Mouse (Mus musculus): ENCODE results near the gene Zfyve27. TPM values are rescaled to one million over a fixed set of nuclear protein-coding genes. Genes with fewer than 3 reads are reported as not detected.

The Zfyve27 gene
- polyA plus RNA-seq, 2 experiments from 2014 or later: 19.5 to 21.0 TPM

DNA sequence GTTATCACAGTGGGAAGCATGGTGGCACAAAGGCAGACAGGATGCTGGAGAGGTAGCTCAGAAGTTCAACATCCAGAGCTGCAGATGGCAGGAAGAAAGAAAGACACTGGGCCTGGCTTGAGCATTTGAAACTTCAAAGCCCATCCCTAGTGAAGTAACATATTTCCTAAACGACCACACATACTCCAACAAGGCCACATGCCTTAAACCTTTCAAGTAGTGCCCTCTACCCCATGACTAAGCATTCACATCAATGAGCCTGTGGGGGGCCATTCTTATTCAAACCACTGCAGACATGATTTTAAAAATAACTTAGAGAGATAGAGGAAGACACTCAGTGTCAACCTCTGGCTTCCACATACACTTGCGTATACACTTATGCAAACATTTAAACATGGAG lies 21.0 kb upstream of the Zfyve27 start:
- ATAC-seq: no peak

GRCm38 (mm10) chr19:42144067-42144466 lies 19.7 kb upstream of the Zfyve27 start:
- ATAC-seq: no peak

GRCm38 (mm10) chr19:42144541-42145167 lies 19.1 kb upstream of the Zfyve27 start:
- ATAC-seq: no peak

- ATAC-seq: no peak
Observed at GRCm38 (mm10) chr19:42145210-42145609, 18.5 kb upstream of the Zfyve27 start.

DNA sequence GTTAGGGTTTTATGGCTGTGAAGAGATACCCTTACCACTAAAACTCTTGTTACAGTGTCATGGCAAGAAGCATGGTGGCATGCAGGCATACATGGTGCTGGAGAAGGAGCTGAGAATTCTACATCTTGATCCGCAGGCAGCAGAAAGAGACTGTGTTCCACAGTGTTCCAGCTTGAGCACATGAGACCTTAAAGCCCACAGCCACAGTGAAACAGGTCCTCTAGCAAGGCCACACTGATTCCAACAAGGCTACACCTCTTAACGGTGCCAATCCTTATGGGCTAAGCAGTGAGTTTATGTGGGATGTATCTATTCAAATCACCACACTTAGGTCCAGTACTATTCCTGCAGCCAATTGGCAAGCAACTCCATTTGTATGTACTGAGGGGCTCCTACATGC lies 18.0 kb upstream of the Zfyve27 start:
- ATAC-seq: no peak

GRCm38 (mm10) chr19:42146276-42147010 lies 17.3 kb upstream of the Zfyve27 start:
- ATAC-seq: no peak

DNA sequence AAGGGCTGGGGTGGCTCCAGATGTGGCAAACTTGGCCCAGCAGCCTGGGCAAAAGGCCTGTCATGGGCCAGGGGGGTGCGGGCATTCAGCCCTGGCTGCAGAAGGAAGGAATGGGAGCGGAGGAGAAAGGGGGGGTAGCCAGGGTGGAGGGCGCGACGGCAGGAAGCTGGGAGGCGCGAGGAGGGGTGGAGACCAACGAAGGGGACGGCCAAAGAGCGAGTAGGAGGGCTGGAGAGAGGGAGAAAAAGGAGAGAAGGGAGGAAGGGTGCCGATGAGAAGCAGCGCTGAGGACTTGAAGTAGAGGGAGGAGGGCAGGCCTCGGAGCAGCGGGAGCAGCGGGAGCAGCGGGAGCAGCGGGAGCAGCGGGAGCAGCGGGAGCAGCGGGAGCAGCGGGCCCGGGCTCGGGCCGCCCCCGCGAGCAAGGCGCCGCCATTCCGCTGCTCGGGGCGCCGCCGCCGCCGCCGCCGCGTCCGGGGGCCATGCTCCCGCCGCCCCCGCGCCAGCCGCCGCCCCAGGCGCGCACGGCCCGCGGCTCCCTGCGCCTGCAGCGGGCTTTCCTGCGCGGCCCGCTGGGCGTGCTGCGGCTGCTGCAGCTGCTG lies 16.5 kb upstream of the Zfyve27 start, which contains the start of gene Marveld1:
Gene Marveld1 (plus strand): TSS at position 231 of the 599 bp plus-strand sequence.
- peak; percentile 67 for ATAC-seq

DNA sequence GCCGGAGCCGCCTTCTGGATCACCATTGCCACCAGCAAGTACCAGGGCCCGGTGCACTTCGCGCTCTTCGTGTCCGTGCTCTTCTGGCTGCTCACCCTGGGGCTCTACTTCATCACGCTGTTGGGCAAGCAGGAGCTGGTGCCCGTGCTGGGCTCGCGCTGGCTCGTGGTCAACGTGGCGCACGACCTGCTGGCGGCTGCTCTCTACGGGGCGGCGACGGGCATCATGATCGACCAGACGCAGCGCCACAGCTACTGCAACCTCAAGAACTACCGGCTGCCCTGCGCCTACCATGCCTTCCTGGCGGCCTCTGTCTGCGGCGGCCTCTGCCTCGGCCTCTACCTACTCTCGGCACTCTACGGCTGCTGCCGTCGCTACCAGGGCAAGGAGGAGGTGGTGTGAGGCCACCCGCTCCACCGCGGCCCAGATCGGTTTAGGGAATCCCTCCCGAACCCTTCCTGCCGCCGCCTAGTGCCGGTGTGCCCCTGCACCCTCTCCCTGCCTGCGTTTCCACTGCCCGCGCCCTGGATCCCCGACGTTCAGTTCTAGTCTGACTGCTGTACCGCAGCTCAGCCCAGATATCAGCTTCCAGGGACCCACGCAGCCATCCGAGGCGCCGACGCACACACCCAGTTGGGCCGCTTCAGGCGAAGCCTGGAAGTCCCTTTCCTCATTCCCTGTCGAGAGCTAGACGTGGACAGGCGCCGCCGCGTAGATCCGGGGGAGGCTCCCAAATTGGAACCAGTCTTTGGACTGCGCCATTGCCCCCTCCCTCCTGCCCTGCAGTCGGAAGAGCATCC lies 15.8 kb upstream of the Zfyve27 start:
- peak; percentile 32 for ATAC-seq

DNA sequence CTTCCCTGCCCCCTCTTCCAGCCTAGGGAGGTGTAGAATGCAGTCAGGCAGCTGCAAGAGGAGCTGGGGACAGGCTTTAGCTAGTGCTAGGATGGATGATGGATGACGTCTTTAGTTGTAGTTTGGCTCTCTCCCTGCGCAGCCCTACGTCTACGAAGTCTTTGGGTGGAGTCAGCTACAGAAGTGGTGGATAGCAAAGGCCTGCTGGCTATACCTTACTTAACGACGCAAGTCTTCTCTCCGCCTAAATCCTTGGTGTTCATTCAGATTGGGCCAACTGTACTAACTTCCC lies 15.2 kb upstream of the Zfyve27 start:
- no peak for ATAC-seq

DNA sequence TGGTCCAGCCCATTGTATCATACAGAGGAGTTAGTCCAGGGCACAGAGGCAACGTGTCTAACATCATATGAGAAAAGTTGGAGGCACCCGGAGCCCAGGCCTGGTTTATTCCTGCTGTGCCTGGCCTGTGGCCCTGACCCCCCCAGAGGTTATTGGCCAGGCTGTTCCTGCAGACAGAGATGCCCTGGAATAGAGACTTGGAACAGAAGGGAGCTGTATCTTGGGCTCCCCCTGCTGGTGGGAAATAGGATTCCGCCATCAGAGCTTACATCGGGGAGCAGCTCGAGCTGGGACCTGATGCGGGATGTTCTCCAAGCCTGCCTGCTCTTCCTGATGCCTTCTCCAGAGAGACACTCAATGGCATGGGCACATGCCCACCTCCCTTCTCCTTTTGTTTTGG lies 11.8 kb upstream of the Zfyve27 start:
- ATAC-seq: peak; percentile 56

DNA sequence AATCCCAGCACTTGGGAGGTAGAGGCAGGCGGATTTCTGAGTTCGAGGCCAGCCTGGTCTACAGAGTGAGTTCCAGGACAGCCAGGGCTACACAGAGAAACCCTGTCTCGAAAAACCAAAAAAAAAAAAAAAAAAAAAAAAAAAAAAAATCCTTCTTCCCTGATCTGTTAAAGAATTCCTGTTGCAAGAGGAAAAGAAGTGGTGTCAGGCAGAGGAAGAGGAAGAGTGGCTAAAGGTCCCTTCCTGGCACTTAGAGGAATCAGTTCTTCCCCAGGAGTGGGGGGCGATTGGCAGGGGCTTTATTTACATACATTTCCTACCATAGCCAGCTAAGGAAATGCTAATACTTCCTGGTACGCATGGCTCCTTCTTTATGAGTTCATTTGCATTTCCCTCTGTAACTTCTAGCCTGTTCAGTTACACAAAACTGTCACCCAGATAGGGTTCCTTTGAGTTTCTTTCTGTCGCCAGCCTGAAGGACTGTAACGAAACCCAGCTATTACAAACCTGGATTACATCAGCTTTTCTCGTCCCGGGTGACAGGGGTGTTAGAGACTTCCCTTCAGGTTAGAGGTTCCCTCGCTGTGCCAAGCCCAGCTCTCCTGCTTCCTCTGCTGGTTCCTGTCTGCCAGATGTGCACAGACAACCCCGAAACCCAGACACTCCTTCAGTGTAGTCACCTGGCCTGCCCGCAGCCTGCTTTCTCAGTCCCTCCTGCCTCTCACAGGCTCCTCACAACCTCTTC lies 6.1 kb upstream of the Zfyve27 start:
- ATAC-seq: no peak

DNA sequence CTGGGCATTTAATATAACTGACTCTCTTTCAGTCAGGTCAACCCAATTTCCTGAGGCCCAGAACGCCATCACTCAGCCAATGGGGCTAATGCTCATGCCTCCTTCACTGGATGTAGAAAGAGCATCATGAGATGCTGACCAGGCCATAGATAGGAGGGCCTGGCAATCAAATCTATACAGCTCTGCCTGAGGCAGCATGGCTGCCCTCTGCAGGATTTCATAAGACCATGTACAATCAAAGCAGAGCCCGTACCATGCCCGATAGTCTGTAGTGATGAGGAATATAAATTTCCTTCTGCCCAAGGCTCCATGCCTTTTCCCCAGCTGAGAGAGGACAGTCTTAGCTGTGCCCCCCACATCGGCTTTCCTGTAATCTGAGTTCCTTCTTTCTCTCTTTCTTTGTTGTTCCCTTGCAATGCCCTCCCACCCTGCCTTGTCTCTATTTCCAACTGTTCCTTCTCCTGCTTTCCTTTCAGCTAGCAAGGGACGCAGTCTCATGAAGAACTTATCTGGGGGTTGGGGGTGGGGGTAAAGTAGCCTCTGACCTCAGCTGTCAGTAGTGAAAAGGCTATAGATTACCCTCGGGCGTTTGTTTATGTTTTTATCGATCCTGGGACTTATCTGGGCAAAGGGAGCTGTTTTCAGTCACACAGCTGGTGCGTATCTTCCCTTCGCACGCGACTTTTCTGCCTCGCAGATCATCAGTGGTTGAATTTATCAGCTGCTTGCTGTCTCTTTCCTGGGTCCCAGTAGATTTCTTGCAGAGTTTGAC lies 5.3 kb upstream of the Zfyve27 start:
- ATAC-seq: no peak

DNA sequence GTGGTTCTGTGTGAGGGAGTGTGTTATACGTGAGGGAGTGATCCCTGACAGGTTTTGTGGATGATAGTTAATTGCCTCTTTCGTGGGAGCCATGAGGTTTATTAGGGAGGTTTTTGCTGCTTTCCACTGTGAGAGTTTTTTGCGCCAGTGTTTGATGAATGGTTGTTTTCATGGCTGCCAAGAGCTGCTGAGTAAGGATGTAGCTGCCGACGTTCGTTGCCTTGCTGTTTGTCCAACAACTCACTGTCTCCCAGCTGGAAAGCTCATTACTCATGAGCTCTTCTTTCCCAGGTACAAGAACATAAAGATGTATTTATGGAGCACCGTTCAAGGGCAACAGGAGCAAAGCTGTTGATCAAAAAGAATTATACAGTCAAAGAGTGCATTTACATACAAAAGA lies 437 bp downstream of the Zfyve27 start:
- no peak for ATAC-seq

GRCm38 (mm10) chr19:42166130-42166529 lies 2.4 kb downstream of the Zfyve27 start:
- ATAC-seq: peak; percentile 48

- ATAC-seq: no peak
Observed at GRCm38 (mm10) chr19:42166766-42167165, 3.0 kb downstream of the Zfyve27 start.

- ATAC-seq: no peak
Observed at GRCm38 (mm10) chr19:42167489-42167888, 3.7 kb downstream of the Zfyve27 start.

DNA sequence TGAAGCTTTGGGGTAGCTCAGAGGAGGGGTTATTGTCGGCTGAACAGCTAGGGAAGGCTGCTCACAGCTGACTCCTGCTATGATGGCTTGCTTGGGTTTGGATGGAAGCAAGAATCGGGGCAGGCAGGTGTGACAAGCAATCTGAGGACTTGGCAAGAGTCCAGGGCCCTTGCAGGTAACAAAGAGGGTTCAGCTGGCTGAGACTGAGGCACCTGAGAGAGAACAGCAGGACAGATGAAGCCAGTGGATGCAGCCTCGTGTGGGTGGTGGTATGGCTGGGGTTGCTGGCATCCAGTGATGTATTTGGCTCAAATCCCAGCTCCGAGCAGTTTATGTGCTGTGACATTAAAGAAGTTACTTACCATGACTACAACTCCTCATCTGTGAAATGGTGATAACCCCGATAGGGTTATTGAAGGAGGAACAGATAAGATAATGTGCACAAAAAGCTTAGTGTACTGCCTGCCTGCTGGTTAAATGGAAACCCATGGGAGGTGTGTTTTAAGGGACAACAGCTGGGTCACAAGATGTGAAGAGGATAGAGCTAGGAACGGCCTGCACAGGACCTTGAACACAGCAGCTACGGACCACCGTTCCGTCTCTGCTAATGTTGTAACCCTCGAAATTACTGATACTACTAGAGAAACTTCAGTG lies 5.7 kb downstream of the Zfyve27 start:
- ATAC-seq: no peak

- ATAC-seq: peak; percentile 96
Observed at GRCm38 (mm10) chr19:42170025-42170969, 6.5 kb downstream of the Zfyve27 start.

DNA sequence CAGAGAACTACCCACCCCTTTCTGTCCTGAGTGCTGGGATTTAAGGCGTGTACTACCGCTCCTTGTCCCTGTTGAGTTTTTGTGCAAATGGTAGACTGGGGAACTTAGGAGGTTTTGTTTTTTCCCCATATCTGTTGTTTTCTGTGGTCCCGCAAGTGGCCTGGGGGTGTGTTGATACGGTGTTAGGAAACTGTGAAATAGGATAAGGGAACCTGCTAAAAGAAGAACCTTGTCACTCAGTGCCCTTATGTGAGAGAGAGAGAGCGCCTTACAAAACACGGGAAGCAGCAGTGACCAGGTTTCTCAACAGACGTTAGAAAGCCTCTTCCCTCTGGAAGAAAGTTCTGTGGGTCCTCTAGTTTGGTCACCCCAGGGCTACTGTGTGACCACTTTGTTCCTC lies 13.1 kb downstream of the Zfyve27 start:
- no peak for ATAC-seq

GRCm38 (mm10) chr19:42177461-42177860 lies 13.7 kb downstream of the Zfyve27 start:
- ATAC-seq: no peak

All from CD4-positive, CD25-positive, alpha-beta regulatory T cell, adult 4 months (primary cell).